Mouse (Mus musculus) lung, embryonic 15.5 days (tissue): ENCODE data around the gene Syncrip. TPM values are rescaled to one million over a fixed set of nuclear protein-coding genes. Genes with fewer than 3 reads are reported as not detected.
A peak's percentile ranks its signal among the peaks of the same experiment; 100 is the strongest.

Source experiments
- ATAC-seq: fragments of 200-750 bp; cut with Nextera tagmentation; 2 replicates; pipeline ENCODE4 v1.8.0; 2017; ENCODE audit warnings: moderate number of reproducible peaks, borderline replicate concordance; ENCODE audit not compliant: low FRiP score, low TSS enrichment; ENCODE audit errors: extremely low read depth
- H3K27ac ChIP-seq: fragments of 300-500 bp; sonication (generic); 2 replicates; pipeline ENCODE4 v1.5.1; 2015; ENCODE audit warnings: moderate library complexity, mild to moderate bottlenecking, inconsistent platforms
- H3K27me3 ChIP-seq: fragments of 300-500 bp; sonication (generic); 2 replicates; pipeline ENCODE4 v1.6.1; 2015; ENCODE audit warnings: inconsistent platforms
- H3K36me3 ChIP-seq: fragments of 300-500 bp; sonication (generic); 2 replicates; pipeline ENCODE4 v1.6.1; 2015; ENCODE audit warnings: inconsistent platforms
- H3K4me1 ChIP-seq: fragments of 300-500 bp; sonication (generic); 2 replicates; pipeline ENCODE4 v1.6.1; 2015; ENCODE audit warnings: inconsistent platforms
- H3K4me2 ChIP-seq: fragments of 300-500 bp; sonication (generic); 2 replicates; pipeline ENCODE4 v1.6.1; 2015; ENCODE audit warnings: inconsistent platforms, mild to moderate bottlenecking, moderate library complexity
- H3K4me3 ChIP-seq: fragments of 300-500 bp; sonication (generic); 2 replicates; pipeline ENCODE4 v1.5.1; 2015; ENCODE audit warnings: mild to moderate bottlenecking, inconsistent platforms
- H3K9ac ChIP-seq: fragments of 300-500 bp; sonication (generic); 2 replicates; pipeline ENCODE4 v1.6.1; 2015; ENCODE audit warnings: inconsistent platforms
- H3K9me3 ChIP-seq: fragments of 300-500 bp; sonication (generic); 2 replicates; pipeline ENCODE4 v1.6.1; 2016; ENCODE audit warnings: inconsistent platforms
- WGBS: fragments of 180-500 bp; shearing (Covaris S2); methylation state at CpG from one replicate; pipeline ENCODE4 v1.1.7; 2015; 5-methylcytosine and 5-hydroxymethylcytosine counted together
- polyA plus RNA-seq: library from polyadenylated mRNA; unstranded; fragments of >200 nt; fragmentation: Nextera tagmentation; extraction: Ambion mirVana; gene quantifications from 2 replicates; pipeline ENCODE4 v1.2.1, GENCODE M21; 2015

Gene Syncrip
- polyA plus RNA-seq, 1 experiment from 2014 or later = 96.0 TPM

GRCm38 (mm10) chr9:88416752-88417151, 65.6 kb downstream of the Syncrip start:
- Histone ChIP-seq H3K27me3 (no peaks in the 10 kb centered on the region), H3K27ac (0 out of 2 replicates have a peak overlapping the region, but pooled peaks have one; percentile 26), H3K4me2 (no peak overlapping the region), H3K4me1 (no peaks in the 10 kb centered on the region), H3K9ac (no peak overlapping the region), H3K36me3 (no peaks in the 10 kb centered on the region; the same call in 1 of the 2 replicates), H3K4me3 (no peak overlapping the region), H3K9me3 (no peaks in the 10 kb centered on the region)
- WGBS = 30% methylated on average over 1 of the region's 1 CpGs
- ATAC-seq = peak; percentile 59; the same call in 1 of the 2 replicates

- no peaks in the 10 kb centered on the region for H3K27me3 ChIP-seq
- ATAC-seq = no peak
- H3K36me3 ChIP-seq = no peaks in the 10 kb centered on the region
- WGBS = 85% methylated on average over 2 of the region's 2 CpGs
- no peak overlapping the region for H3K4me2 ChIP-seq
- H3K27ac ChIP-seq = no peak overlapping the region
- no peak overlapping the region for H3K4me3 ChIP-seq
- no peaks in the 10 kb centered on the region for H3K4me1 ChIP-seq
- H3K9ac ChIP-seq = no peak overlapping the region
- no peaks in the 10 kb centered on the region for H3K9me3 ChIP-seq
These were observed 72.4 kb downstream of the Syncrip start for GRCm38 (mm10) chr9:88409978-88410377.

- Histone ChIP-seq H3K9ac (no peak overlapping the region), H3K4me2 (peak overlapping the region; percentile 16), H3K4me3 (no peak overlapping the region), H3K27me3 (no peaks in the 10 kb centered on the region), H3K4me1 (no peaks in the 10 kb centered on the region), H3K36me3 (no peaks in the 10 kb centered on the region), H3K9me3 (no peaks in the 10 kb centered on the region), H3K27ac (no peak overlapping the region)
- no peak for ATAC-seq
- 63% methylated on average over 6 of the region's 6 CpGs for WGBS
These were observed 77.9 kb downstream of the Syncrip start for GRCm38 (mm10) chr9:88404515-88404914.

GRCm38 (mm10) chr9:88404088-88404487, 78.3 kb downstream of the Syncrip start:
- H3K9me3 ChIP-seq = no peaks in the 10 kb centered on the region
- no peaks in the 10 kb centered on the region for H3K36me3 ChIP-seq
- H3K9ac ChIP-seq = no peak overlapping the region
- no peak overlapping the region for H3K27ac ChIP-seq
- H3K4me3 ChIP-seq = no peak overlapping the region
- peak; percentile 84; the same call in 1 of the 2 replicates for ATAC-seq
- no peaks in the 10 kb centered on the region for H3K27me3 ChIP-seq
- H3K4me1 ChIP-seq = no peaks in the 10 kb centered on the region
- 50% methylated on average over 10 of the region's 10 CpGs for WGBS
- peak overlapping the region; percentile 16 for H3K4me2 ChIP-seq

- Histone ChIP-seq H3K9me3 (no peaks in the 10 kb centered on the region), H3K4me2 (no peak overlapping the region), H3K27me3 (no peaks in the 10 kb centered on the region), H3K4me1 (no peaks in the 10 kb centered on the region), H3K9ac (no peak overlapping the region), H3K27ac (no peak overlapping the region), H3K4me3 (no peak overlapping the region), H3K36me3 (peaks cover 20% of the 10 kb centered on the region)
- 76% methylated on average over 1 of the region's 1 CpGs for WGBS
- ATAC-seq = no peak
These were observed 83.9 kb downstream of the Syncrip start for GRCm38 (mm10) chr9:88398461-88398860.

Other genes starting within 250 kb of the Syncrip start
- 3.4 and 3.6 TPM in 2 replicates for gene Nt5e, start 155.4 kb downstream of the Syncrip start, polyA plus RNA-seq
- gene Snx14, start 43.6 kb downstream of the Syncrip start, polyA plus RNA-seq = 26.3 and 27.5 TPM in 2 replicates
- gene Gm20537, start 26.0 kb downstream of the Syncrip start, polyA plus RNA-seq = 0.62 TPM in 1 of 2 replicates, not detected in the other
- gene Zfp949, start 65.4 kb upstream of the Syncrip start, polyA plus RNA-seq = 11.1 and 12.0 TPM in 2 replicates
- 0.12 and 0.35 TPM in 2 replicates for gene Trim43a, start 98.3 kb upstream of the Syncrip start, polyA plus RNA-seq
- gene Mthfsl, start 237.7 kb upstream of the Syncrip start, polyA plus RNA-seq = 40.1 and 42.8 TPM in 2 replicates
- gene Bcl2a1d, start 249.3 kb upstream of the Syncrip start, polyA plus RNA-seq = 1.9 and 2.6 TPM in 2 replicates